Mouse (Mus musculus) spleen, embryonic (tissue): ENCODE results near the gene Nfx1.
"Not testable (repeated sequence)": the region's sequence is repeated elsewhere in the genome, so short reads cannot be mapped to it uniquely, and the experiment has no call there.

Experiments
- CTCF ChIA-PET: fragments of 350-600 bp; sonication (Branson Sonifier 250); formaldehyde crosslinking; loops from one replicate; lab custom pipeline; 2022; lab: Charles Lee

The Nfx1 gene

GRCm38 (mm10) chr4:40970842-40971701, at the start of gene Nfx1:
Gene Nfx1, plus strand, starts transcription at chr4:40970906.
- CTCF ChIA-PET = interaction anchor here (0.6 kb wide), 2 partner anchors 67 to 131 kb away, joined by 3 to 5 read pairs; no protein-coding TSS in a partner anchor

GRCm38 (mm10) chr4:40921288-40921687, 49.4 kb upstream of the Nfx1 start:
- CTCF ChIA-PET = no interaction called here

- CTCF ChIA-PET = no interaction called here
These were observed 47.5 kb upstream of the Nfx1 start for GRCm38 (mm10) chr4:40923087-40923651.

- CTCF ChIA-PET = no interaction called here
These were observed 45.1 kb upstream of the Nfx1 start for GRCm38 (mm10) chr4:40925568-40925967.

GRCm38 (mm10) chr4:40929046-40929445, 41.7 kb upstream of the Nfx1 start:
- CTCF ChIA-PET = interaction anchor here (0.5 kb wide), 1 partner anchor 44 kb away, joined by 3 read pairs; no protein-coding TSS in a partner anchor

GRCm38 (mm10) chr4:40933694-40934093, 37.0 kb upstream of the Nfx1 start:
- CTCF ChIA-PET = interaction anchor here (0.6 kb wide), 1 partner anchor 71 kb away, joined by 3 read pairs; no protein-coding TSS in a partner anchor

DNA sequence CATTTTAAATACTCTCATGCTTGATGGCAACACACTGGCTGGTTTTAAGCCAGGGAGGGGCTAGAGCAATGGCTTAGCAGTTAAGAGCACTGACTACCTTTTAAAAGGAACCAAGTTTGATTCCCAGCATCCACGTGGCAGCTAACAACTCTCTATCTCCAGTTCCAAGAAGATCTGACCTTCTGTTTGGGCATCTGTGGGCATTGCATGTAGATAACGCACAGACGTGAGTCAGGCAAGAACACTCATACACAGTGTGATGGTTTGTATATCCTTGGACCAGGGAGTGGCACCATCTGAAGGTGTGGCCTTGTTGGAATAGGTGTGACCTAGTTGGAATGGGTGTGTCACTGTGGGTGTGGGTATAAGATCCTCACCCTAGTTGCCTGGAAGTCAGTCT, 36.3 kb upstream of the Nfx1 start:
- CTCF ChIA-PET = not testable (repeated sequence)

DNA sequence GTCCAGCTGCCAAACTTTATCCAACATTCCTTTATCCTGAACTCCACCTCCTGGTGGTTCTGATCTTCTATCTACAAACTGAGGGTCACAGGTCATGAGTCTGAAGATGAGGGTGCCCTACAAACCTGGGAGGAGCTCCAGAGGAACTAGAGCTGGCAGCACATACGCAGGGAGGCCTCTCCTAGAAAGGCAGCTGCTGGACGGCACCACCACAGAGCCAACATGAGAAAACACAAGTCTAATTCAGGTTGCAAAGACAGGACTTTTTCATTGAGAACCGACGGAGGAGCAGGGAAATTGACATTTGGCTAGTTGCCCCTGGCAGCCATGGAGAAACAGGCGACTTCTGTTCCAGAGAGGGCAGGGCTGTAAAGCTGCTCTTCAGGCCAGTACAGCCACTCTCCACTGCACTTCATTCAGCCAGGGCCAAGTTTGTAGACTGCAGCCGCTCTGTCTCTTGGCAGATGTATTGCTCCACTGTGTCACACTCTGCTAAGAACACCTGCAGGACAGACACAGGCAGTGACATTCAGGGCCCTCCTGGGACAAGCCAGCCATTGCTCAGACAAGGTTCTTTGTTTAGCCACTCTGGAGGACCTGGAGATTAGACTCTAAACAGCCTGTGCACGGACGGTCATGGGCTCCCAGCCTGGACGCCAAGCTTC, 34.4 kb upstream of the Nfx1 start:
- CTCF ChIA-PET = no interaction called here

- CTCF ChIA-PET = no interaction called here
These were observed 31.9 kb upstream of the Nfx1 start for GRCm38 (mm10) chr4:40938793-40939192.

DNA sequence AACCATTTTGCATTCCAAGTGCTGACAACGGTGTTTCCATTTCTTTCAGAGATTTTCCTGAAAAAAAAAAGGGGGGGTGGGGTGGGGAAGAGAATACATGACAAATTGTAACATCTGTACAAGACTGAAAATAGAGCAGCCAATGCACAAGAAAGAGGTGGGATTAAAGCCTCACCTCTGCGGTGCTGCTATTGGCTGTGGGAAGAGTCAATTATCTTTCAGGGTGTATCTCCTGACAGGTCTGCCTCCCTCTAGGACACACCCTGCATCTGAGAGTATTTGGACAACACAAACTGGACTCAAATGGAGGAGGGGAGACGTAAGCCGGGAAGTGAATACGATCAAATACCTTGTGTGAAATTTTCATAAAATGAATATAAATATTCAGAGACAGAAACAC, 27.1 kb upstream of the Nfx1 start:
- CTCF ChIA-PET = no interaction called here

- CTCF ChIA-PET = interaction anchor here (0.6 kb wide), 2 partner anchors 305 to 577 kb away, joined by 3 to 4 read pairs; no protein-coding TSS in a partner anchor
These were observed 24.1 kb upstream of the Nfx1 start for GRCm38 (mm10) chr4:40946516-40947121.

DNA sequence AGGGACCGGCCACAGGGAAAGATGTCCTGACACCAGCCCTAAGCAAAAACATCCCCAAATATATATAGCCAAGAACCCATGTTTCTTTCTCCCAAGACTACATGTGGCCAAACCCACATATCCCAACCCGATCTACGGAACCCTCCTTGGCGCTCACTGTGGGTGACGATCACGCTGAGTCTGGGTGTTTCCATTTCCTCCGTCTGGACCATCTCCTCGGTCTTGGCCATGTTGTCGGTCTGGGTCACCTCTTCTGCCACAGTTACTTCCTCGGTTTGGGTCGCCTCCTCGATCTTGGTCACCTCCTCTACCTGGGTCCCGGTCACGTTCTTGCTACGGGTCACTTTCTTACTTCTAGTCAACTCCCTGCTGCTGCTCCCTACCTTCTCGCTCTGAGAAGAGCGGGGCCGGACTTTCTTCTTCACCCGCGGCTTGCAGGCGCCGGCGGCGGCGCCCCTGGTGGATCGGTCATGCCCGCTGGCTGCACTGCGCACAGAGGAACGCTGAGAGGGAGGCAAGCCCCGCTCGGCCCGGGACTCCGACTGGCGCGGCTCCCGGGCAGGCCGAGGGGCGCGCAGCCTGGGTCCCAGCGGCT, 23.0 kb upstream of the Nfx1 start:
- CTCF ChIA-PET = no interaction called here

- CTCF ChIA-PET = no interaction called here
These were observed 22.5 kb upstream of the Nfx1 start, which contains the start of the genes Bag1 and Chmp5 for GRCm38 (mm10) chr4:40948160-40948708. Gene Bag1, minus strand, starts transcription at chr4:40948294. Gene Chmp5, plus strand, starts transcription at chr4:40948407.

DNA sequence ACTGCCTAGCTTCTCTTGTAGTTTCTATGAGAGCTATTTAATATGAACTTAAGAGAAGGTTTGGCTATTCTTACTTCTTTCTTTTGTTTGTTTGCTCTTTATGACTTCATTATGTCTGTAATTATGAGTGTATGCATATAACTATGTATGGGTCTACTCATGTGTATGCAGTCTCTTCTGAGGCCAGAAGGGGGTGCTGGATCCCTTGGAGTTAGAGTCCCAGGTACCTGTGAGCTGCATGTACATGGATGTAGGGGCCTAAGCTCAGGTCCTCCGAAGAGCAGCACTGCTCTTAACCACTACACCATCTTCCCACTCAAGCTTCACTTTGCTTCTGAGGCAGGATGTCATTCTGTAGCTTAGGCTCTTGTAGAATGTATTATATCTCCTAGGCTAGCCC, 17.2 kb upstream of the Nfx1 start:
- CTCF ChIA-PET = no interaction called here

DNA sequence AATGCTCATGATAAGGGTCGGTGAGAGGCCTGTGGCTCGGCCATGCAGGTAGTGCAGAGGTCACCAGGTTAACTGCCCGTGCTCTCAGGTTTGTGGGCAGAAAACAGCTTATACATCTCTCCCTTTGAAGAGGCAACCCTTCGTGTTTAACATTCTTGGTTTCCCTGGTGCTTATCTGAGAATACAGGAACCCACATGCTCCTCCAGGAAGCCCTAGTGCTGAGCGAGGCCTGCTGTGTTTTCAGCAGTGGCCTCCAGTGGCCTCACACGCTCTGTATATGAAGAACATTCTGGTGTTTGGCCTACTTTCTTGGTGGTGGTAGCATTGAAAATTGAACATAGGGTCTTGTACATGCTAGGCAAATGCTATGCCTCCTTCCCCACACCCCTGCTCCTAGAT, 14.8 kb upstream of the Nfx1 start:
- CTCF ChIA-PET = no interaction called here

DNA sequence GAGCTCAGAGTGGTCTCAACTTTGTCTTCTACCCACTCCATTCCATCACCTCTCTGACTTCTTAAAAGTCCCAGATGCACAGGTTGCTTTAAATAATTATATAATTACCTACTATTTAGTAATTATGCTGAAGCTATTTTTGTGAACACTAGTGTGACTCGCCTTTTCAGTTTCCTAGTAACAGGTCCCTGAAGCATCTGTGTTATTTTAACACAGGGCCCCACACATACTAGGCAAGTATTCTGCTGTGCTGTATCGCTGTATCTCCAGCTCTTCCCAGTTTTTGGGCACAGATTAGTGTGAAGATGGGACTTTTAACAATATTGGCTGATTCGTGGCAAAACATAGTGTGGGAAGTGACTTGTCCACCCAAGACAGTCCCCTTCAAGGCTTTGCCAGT, 7.2 kb upstream of the Nfx1 start:
- CTCF ChIA-PET = interaction anchor here (0.5 to 0.6 kb wide), 2 partner anchors 57 to 301 kb away, joined by 4 to 11 read pairs; no protein-coding TSS in a partner anchor

DNA sequence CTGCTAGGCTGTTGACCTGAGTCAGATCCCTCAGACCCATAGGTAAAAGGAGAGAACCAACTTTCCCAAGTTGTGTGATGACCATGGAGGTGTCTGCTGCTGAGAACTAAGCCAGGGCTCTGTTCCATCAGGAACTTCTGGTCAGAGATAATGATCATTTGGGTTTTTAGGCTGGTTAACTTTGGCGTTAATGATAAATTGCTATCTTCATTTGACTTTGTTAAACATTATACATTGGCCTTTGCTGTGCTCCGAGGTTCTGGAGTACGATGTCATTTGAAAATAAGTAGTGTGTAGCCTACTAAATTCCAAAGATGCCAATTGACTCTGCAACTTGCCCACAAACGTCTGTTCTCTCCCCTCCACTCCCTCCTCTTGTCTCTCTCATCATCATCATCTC, 1.5 kb upstream of the Nfx1 start:
- CTCF ChIA-PET = no interaction called here

- CTCF ChIA-PET = interaction anchor here (0.6 kb wide), 1 partner anchor 68 kb away, joined by 3 read pairs; no protein-coding TSS in a partner anchor
These were observed 720 bp upstream of the Nfx1 start for GRCm38 (mm10) chr4:40969781-40970591.

DNA sequence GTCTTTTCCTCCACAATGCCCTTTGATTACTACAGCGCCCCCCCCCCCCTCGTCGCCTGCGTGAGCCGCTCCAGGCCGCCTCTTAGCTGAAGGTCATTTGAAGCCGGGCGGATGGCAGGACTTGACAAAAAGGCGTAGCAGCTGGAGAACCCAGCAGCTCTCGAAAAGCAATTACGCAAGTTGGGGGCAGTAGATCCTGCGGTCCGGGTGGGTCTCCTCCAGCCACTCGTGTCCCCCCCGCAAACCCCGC, 189 bp upstream of the Nfx1 start:
- CTCF ChIA-PET = interaction anchor here (0.6 kb wide), 1 partner anchor 67 kb away, joined by 3 read pairs; no protein-coding TSS in a partner anchor

DNA sequence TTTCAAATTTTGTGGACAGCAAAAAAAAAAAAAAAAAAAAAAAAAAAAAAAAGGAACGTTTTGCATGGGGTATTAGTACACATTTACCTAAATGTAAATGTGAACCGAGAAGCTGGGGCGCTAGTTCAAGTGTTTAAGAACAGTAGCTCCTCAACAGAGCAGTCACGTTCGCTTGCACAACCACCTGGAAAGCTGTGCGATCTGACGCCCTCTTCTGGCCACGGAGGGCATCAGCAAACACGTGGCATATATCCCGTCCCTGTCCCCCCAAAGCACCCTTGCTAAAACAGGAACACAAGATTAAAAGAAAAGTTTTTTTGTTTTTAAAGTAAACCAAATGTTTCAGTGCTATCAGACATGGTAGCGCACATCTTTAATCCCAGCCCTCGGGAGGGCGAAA, 1.0 kb downstream of the Nfx1 start:
- CTCF ChIA-PET = interaction anchor here (0.6 kb wide), 1 partner anchor 130 kb away, joined by 5 read pairs; no protein-coding TSS in a partner anchor
